Mouse (Mus musculus) cortical plate, adult 2 months (tissue): ENCODE measurements around the gene Dnmt1. TPM values are rescaled to one million over a fixed set of nuclear protein-coding genes. Genes with fewer than 3 reads are reported as not detected.

Experiments
- H3K27ac ChIP-seq: fragments of 200-500 bp; 2 replicates; pipeline ENCODE4 v1.5.1; 2012; ENCODE audit warnings: low read length, control low read depth, inconsistent platforms; ENCODE audit not compliant: insufficient read depth
- H3K4me1 ChIP-seq: fragments of 200-500 bp; 2 replicates; pipeline ENCODE4 v1.6.1; 2011; ENCODE audit warnings: low read length; ENCODE audit not compliant: control insufficient read depth, insufficient read depth
- H3K4me3 ChIP-seq: fragments of 200-500 bp; 2 replicates; pipeline ENCODE4 v1.5.1; 2011; ENCODE audit warnings: mild to moderate bottlenecking, low read length, control low read depth; ENCODE audit not compliant: insufficient read depth
- CTCF ChIP-seq: fragments of 200-500 bp; IDR thresholded peaks from 2 replicates; pipeline ENCODE4 v1.5.1; 2011; ENCODE audit warnings: mild to moderate bottlenecking, control low read depth, low read length; ENCODE audit not compliant: insufficient read depth; ENCODE audit errors: extremely low read depth
- POLR2A ChIP-seq: fragments of 200-500 bp; IDR thresholded peaks from 2 replicates; pipeline ENCODE4 v1.6.1; 2011; ENCODE audit warnings: mild to moderate bottlenecking, low read length, control low read depth; ENCODE audit not compliant: insufficient read depth; ENCODE audit errors: extremely low read depth
- polyA plus RNA-seq: library from polyadenylated mRNA; depleted of rRNA; stranded (reverse); fragments of >200 nt; gene quantifications from 2 replicates; pipeline ENCODE4 v1.2.3, GENCODE M21; 2012

The Dnmt1 gene
- polyA plus RNA-seq, 1 experiment, result 31.7 TPM

- no peak for TF ChIP-seq CTCF
- no peak for TF ChIP-seq POLR2A
- H3K4me3 ChIP-seq, result no peak overlapping the region
- no peaks in the 10 kb centered on the region for H3K4me1 ChIP-seq
- H3K27ac ChIP-seq, result no peak overlapping the region
These were observed 18.9 kb upstream of the Dnmt1 start for GRCm38 (mm10) chr9:20978409-20979095.

GRCm38 (mm10) chr9:20976961-20977689, 17.4 kb upstream of the Dnmt1 start:
- Histone ChIP-seq H3K4me1 (no peaks in the 10 kb centered on the region), H3K4me3 (peak overlapping the region; percentile 55), H3K27ac (no peak overlapping the region)
- no peak for TF ChIP-seq CTCF
- TF ChIP-seq POLR2A, result no peak

- no peak for TF ChIP-seq POLR2A
- TF ChIP-seq CTCF, result no peak
- H3K4me1 ChIP-seq, result no peaks in the 10 kb centered on the region
- peak within 1 kb of the TSS; percentile 55 for H3K4me3 ChIP-seq
- no peak within 1 kb of the TSS for H3K27ac ChIP-seq
These were observed 16.7 kb upstream of the Dnmt1 start, which contains the start of gene S1pr2 for GRCm38 (mm10) chr9:20976216-20976960. Gene S1pr2 (minus strand): TSS chr9:20976781.

- TF ChIP-seq CTCF, result no peak
- TF ChIP-seq POLR2A, result no peak
- Histone ChIP-seq H3K4me1 (no peaks in the 10 kb centered on the region), H3K4me3 (peak overlapping the region; percentile 55), H3K27ac (no peak overlapping the region)
These were observed 15.9 kb upstream of the Dnmt1 start for GRCm38 (mm10) chr9:20975431-20976215.

- Histone ChIP-seq H3K4me3 (no peak overlapping the region), H3K27ac (no peak overlapping the region), H3K4me1 (no peaks in the 10 kb centered on the region)
- TF ChIP-seq CTCF (no peak), POLR2A (no peak)
These were observed 14.0 kb upstream of the Dnmt1 start for GRCm38 (mm10) chr9:20973682-20974075.

- Histone ChIP-seq H3K4me1 (no peaks in the 10 kb centered on the region), H3K27ac (0 out of 2 replicates have a peak overlapping the region, but pooled peaks have one; percentile 32), H3K4me3 (no peak overlapping the region)
- TF ChIP-seq POLR2A (no peak), CTCF (no peak)
These were observed 13.5 kb upstream of the Dnmt1 start for GRCm38 (mm10) chr9:20973001-20973681.

- Histone ChIP-seq H3K27ac (peak overlapping the region; percentile 32), H3K4me1 (no peaks in the 10 kb centered on the region), H3K4me3 (no peak overlapping the region)
- TF ChIP-seq CTCF (no peak), POLR2A (no peak)
These were observed 12.7 kb upstream of the Dnmt1 start for GRCm38 (mm10) chr9:20972141-20972992.

GRCm38 (mm10) chr9:20971751-20972140, 12.1 kb upstream of the Dnmt1 start:
- Histone ChIP-seq H3K4me3 (no peak overlapping the region), H3K4me1 (no peaks in the 10 kb centered on the region), H3K27ac (no peak overlapping the region)
- no peak for TF ChIP-seq POLR2A
- TF ChIP-seq CTCF, result no peak
